Mouse (Mus musculus) midbrain, embryonic 10.5 days (tissue): ENCODE results near the gene Tep1. TPM values are rescaled to one million over a fixed set of nuclear protein-coding genes. Genes with fewer than 3 reads are reported as not detected.

ENCODE experiments used
- DNase-seq: peaks from one replicate; pipeline ENCODE4 v3.0.0-alpha.2; 2017; ENCODE audit warnings: low spot score
- H3K27ac ChIP-seq: fragments of 300-500 bp; sonication (generic); replicated peaks from 2 replicates; pipeline ENCODE4 v1.5.1; 2016; ENCODE audit warnings: mild to moderate bottlenecking
- H3K27me3 ChIP-seq: fragments of 300-500 bp; sonication (generic); 2 replicates; pipeline ENCODE4 v1.6.1; 2016; ENCODE audit warnings: low read depth, mild to moderate bottlenecking; ENCODE audit not compliant: poor library complexity, severe bottlenecking
- H3K36me3 ChIP-seq: fragments of 300-500 bp; sonication (generic); 2 replicates; pipeline ENCODE4 v1.6.1; 2016; ENCODE audit warnings: mild to moderate bottlenecking, moderate library complexity
- H3K4me1 ChIP-seq: fragments of 300-500 bp; sonication (generic); 2 replicates; pipeline ENCODE4 v1.6.1; 2016
- H3K4me3 ChIP-seq: fragments of 300-500 bp; sonication (generic); 2 replicates; pipeline ENCODE4 v1.5.1; 2016; ENCODE audit warnings: mild to moderate bottlenecking, moderate library complexity
- H3K9me3 ChIP-seq: fragments of 300-500 bp; sonication (generic); replicated peaks from 2 replicates; pipeline ENCODE4 v1.6.1; 2016; ENCODE audit warnings: mild to moderate bottlenecking
- WGBS: fragments of 180-500 bp; shearing (Covaris S2); methylation state at CpG from one replicate; pipeline ENCODE4 v1.1.7; 2016; 5-methylcytosine and 5-hydroxymethylcytosine counted together
- polyA plus RNA-seq: library from polyadenylated mRNA; unstranded; fragments of >200 nt; fragmentation: Nextera tagmentation; extraction: Ambion mirVana; gene quantifications from 2 replicates; pipeline ENCODE4 v1.2.1, GENCODE M21; 2016

The Tep1 gene
- polyA plus RNA-seq, 1 experiment from 2014 or later: 3.9 TPM

DNA sequence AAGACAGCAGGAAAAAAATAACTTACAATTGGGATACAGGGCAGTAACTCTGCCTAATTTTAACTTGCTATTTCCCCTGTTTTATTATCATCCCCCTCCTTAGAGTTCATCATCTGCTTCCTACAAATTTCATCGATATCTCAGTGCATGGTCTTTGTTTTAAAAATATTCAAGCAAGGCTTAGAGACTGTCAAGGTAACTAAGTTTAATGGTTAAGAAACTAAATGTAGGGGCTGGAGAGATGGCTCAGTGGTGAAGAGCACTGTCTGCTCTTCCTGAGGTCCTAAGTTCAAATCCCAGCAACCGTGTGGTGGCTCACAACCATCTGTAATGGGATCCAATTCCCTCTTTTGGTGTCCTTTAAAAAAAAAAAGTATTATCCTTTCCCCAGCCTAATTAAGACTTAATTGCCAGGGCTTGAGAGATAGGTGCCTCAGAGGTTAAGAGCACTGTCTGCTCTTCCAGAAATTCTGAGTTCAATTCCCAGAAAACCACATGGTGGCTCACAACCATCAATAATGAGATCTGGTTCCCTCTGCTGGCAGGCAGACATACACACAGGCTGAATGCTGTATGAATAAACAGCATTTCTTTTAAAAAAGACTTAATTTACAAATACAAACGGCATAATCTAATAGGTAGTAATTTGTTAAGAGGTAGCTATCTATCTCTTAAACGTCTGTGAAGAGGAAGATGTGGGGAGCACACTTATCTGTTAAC, 67.4 kb downstream of the Tep1 start:
- H3K36me3 ChIP-seq: no peaks in the 10 kb centered on the region
- H3K4me1 ChIP-seq: peaks cover 10% of the 10 kb centered on the region
- no peaks in the 10 kb centered on the region for H3K27me3 ChIP-seq
- no peak overlapping the region for H3K27ac ChIP-seq
- DNase-seq: no peak
- no peaks in the 10 kb centered on the region for H3K9me3 ChIP-seq
- no peak overlapping the region for H3K4me3 ChIP-seq
- 61% methylated on average over 4 of the region's 4 CpGs for WGBS

DNA sequence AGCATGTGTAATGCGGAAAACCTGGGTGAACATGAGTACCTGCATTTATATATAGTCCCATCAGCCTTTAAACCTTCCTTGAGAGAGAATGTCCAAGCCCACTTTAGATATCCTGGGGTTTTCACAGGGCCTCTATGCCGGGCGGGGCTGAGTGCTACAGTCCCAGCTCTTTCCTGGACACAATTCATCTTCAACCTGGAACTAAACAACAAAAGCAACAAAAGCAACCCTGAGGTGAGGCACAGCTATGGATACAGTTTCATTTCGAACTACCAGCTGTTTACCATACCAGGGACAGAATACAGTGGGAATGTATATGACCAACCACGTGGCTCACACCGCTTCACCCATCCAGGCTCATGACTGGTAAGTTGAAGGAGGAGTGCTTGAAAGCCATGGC, 67.9 kb downstream of the Tep1 start:
- Histone ChIP-seq H3K27me3 (no peaks in the 10 kb centered on the region), H3K4me3 (no peak overlapping the region), H3K9me3 (no peaks in the 10 kb centered on the region), H3K27ac (no peak overlapping the region), H3K36me3 (no peaks in the 10 kb centered on the region), H3K4me1 (peaks cover 10% of the 10 kb centered on the region)
- 92% methylated on average over 6 of the region's 6 CpGs for WGBS
- no peak for DNase-seq

DNA sequence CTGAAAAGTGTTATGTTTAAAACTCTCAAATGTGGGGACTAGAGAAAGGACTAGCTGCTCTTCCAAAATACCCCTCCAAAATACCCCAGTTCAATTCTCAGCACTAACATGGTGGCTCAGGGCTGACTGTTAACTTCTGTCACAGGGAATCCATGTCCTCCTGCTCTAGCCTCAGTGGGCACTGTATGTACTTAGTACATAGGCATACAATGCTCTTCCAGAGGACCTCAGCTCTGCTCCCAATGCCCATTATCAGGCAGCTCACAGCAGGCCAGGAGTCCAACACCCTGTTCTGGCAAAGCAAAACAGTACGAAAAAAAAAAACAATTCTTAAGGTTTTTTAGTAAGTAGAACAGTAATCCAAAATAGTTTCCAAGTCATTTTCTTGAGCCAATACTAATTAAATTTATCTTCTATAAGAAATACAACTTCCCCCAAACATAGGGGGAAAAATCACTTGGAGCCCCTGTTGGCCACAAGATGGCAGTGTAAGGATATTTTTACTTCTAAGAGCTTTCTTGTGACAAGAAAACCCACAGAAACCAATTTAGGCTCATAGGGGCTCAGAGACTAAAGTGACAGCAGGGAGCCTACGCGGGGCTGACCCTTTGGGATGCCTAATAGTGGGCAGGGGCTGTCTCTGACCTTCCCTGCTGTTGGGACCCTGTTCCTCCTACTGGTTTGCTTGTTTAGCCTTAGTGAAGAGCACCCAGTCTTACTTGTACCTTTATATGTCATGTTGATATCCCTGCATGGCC, 70.7 kb downstream of the Tep1 start:
- H3K4me1 ChIP-seq: peaks cover 2% of the 10 kb centered on the region; the same call in 1 of the 2 replicates
- peak; percentile 38 for DNase-seq
- WGBS: 9% methylated on average over 3 of the region's 3 CpGs
- no peak overlapping the region for H3K27ac ChIP-seq
- H3K9me3 ChIP-seq: no peaks in the 10 kb centered on the region
- no peaks in the 10 kb centered on the region for H3K36me3 ChIP-seq
- no peaks in the 10 kb centered on the region for H3K27me3 ChIP-seq
- H3K4me3 ChIP-seq: no peak overlapping the region

DNA sequence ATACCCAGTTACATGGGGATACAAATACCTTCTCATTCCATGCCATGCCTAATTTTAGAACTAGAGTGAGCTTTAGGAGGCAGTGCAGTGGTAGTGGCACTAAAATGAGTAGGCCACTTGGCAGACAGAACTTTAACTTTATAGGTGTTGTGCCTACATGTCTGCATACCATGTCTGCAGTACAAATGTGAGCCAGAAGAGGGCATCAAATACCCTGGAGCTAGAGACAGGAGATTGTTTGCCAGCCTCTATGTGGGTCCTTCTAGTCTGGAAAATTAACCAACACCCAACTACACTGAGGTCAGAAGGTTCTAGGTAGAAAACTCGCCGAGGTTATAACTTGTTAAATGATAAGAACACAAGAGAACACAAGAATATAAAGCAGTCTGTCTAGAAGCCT, 71.8 kb downstream of the Tep1 start:
- no peak overlapping the region for H3K27ac ChIP-seq
- peaks cover 2% of the 10 kb centered on the region; the same call in 1 of the 2 replicates for H3K4me1 ChIP-seq
- 68% methylated on average over 2 of the region's 2 CpGs for WGBS
- no peaks in the 10 kb centered on the region for H3K27me3 ChIP-seq
- no peaks in the 10 kb centered on the region for H3K36me3 ChIP-seq
- no peaks in the 10 kb centered on the region for H3K9me3 ChIP-seq
- DNase-seq: no peak
- H3K4me3 ChIP-seq: no peak overlapping the region

DNA sequence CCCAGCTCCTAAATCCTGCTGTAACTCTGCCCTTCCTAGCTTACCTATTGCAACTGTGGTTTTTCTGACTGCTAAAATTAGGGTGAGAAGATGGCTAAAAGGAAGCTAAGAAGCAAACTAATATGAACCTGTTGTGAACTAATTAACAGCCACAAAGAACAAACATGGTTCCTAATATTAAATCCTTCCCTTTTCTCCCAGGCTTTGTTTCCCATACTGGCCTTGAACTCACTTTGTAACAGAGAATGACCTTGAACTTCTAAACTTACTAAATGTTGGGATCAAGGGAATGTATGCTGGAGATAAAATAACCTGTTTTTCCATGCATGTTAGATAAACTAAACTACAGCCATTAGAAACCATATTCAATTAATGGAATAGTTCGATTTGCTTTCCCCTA, 73.9 kb downstream of the Tep1 start:
- H3K4me1 ChIP-seq: peaks cover 2% of the 10 kb centered on the region; the same call in 1 of the 2 replicates
- H3K36me3 ChIP-seq: no peaks in the 10 kb centered on the region
- no peak overlapping the region for H3K4me3 ChIP-seq
- H3K9me3 ChIP-seq: no peaks in the 10 kb centered on the region
- H3K27me3 ChIP-seq: no peaks in the 10 kb centered on the region
- no peak for DNase-seq
- H3K27ac ChIP-seq: no peak overlapping the region
- WGBS: 92% methylated on average over 1 of the region's 1 CpGs

DNA sequence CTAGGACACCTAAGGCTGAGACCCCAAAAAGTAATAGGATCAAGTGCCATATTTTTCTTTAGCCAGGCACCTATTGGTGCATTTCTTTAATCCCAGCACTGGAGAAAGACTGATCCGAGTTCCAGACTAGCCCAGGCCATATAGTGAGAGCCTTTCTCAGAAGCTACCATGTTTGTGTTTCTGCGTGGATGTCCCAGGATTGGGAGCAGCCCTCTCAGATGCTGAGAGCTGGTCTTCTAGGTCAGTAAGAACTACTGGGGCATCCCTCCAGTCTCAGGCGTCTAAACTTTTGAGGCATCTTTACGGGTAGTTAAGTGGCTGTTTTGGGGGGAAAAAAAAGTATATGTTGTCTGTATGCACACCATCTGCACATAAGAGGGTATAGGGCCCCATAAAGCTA, 74.4 kb downstream of the Tep1 start:
- Histone ChIP-seq H3K4me1 (peaks cover 2% of the 10 kb centered on the region; the same call in 1 of the 2 replicates), H3K4me3 (no peak overlapping the region), H3K9me3 (no peaks in the 10 kb centered on the region), H3K27ac (no peak overlapping the region), H3K36me3 (no peaks in the 10 kb centered on the region), H3K27me3 (no peaks in the 10 kb centered on the region)
- WGBS: 92% methylated on average over 4 of the region's 4 CpGs
- no peak for DNase-seq

DNA sequence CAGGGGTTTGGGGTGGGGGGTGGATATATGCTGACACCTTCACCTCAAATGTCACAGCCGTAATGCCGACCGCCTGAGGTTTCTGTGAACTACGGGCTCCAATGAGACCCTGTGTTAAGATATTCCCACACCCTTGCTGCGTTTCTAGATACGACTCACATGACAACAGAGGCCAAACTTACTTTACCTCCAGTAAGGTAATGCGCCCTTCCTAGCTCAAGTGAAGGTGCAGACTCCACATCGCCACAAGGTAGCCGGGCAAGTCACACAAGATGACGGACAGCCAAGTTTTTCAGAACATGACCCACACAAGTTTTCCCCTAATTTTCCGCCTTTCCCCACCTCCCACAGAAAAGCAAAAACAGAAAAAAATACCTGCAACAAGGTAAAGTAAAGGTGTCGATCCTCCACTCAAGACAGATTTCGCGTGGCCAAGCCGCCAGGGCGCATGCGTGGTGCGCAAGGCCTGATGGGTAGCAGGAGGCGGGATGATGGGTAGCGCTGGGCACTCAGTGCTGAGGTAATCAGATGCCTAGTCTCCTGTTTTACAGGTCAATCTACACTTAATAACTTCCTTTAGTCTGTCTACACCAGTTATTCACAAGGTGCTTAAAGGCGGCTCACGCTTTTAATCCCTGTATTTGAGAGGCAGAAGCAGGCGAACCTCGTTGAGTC, 75.0 kb downstream of the Tep1 start:
- H3K4me3 ChIP-seq: no peak overlapping the region
- WGBS: 92% methylated on average over 24 of the region's 24 CpGs
- no peaks in the 10 kb centered on the region for H3K27me3 ChIP-seq
- H3K9me3 ChIP-seq: no peaks in the 10 kb centered on the region
- H3K36me3 ChIP-seq: no peaks in the 10 kb centered on the region
- H3K4me1 ChIP-seq: peaks cover 2% of the 10 kb centered on the region; the same call in 1 of the 2 replicates
- no peak for DNase-seq
- no peak overlapping the region for H3K27ac ChIP-seq

DNA sequence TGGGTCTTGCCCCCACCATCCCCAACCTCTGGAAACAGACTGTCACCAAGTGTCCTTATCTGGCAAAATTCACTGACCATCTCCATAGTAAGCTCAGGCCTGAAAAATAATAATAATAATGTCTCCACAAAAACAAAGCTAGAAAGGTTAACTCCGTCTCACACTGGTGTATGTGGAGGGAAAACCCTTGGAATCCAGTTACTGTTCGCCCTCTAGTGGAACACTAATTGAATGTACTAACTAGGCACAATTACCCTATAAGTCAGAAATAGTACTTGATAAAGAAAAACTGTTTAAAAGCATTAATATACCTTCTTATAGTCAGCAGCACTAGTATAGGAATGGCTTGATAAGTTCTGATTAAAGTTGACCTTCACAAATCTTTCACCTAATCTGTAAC, 82.2 kb downstream of the Tep1 start:
- WGBS: 11% methylated on average over 2 of the region's 2 CpGs
- Histone ChIP-seq H3K4me1 (peaks cover 7% of the 10 kb centered on the region), H3K27ac (no peak overlapping the region), H3K9me3 (no peaks in the 10 kb centered on the region), H3K27me3 (no peaks in the 10 kb centered on the region), H3K36me3 (no peaks in the 10 kb centered on the region), H3K4me3 (no peak overlapping the region)
- no peak for DNase-seq

DNA sequence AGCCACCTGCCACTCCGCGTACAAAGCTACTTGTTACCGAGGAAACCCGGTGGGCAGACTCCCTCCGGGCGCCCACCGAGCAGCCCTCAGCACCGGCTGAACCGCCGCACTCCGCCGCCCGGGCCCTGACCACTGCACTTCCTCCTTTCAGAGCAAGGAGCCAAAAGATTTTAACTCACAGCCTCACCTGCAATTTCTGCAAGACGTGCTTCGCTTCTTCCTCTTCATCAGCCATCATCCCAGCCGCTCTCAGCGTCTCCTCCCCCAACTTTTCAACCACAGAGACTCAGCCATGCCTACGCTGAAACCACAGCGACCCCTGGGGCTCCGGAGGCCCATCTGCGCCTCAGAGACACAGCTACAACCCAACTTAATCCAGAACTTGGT, 85.1 kb downstream of the Tep1 start, which contains the start of gene Ttc5:
Ttc5 (minus strand) TSS at position 269 of the 387 bp plus-strand sequence.
- Histone ChIP-seq H3K4me3 (peak within 1 kb of the TSS; percentile 80), H3K9me3 (no peaks in the 10 kb centered on the region), H3K4me1 (peaks cover 7% of the 10 kb centered on the region), H3K27ac (peak within 1 kb of the TSS; percentile 94), H3K36me3 (peaks cover 21% of the 10 kb centered on the region), H3K27me3 (no peaks in the 10 kb centered on the region)
- DNase-seq: peak; percentile 92
- under 1% methylated on average over 21 of the region's 21 CpGs for WGBS

DNA sequence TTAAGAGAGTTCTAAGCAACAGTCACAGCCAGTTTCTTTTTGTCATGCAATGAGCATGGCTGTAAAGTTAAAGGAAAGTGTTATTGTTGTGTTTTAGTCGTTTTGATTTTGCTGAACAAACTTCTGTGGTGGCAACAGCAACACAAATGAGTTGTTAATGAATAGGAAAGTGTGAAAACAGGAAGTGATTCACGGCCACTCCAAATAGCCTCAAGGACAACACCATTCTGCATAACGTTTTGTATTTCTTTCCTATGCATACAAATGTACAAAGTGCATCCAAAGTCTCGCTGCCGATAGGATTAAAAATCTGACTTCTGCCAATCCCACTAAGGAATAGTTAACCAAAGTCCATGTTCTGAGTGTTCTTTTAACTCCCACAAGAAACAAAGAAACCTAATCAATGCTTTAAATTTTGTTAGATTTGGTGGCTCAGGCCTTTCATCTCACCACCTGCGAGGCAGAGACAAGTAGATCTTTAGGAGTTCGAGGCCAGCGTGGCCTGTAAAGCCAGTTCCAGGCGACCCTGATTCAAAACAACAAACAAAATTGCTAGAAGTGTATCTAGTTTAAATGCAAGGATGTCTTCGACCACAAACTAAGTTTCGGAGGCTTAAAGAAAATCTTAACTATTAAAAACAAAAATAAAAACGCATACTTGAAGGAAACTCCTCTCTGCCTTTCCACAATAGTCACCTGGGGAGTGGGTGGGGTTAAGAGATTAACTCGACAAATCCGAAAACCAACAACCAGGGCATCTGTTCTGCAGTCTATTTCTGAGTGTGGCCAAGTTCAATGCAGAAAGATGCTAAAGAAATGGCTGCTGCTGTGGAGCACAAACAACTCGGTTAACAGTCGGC, 85.7 kb downstream of the Tep1 start:
- H3K4me3 ChIP-seq: peak overlapping the region; percentile 80
- no peaks in the 10 kb centered on the region for H3K9me3 ChIP-seq
- peaks cover 7% of the 10 kb centered on the region for H3K4me1 ChIP-seq
- WGBS: 31% methylated on average over 16 of the region's 16 CpGs
- no peak for DNase-seq
- H3K27me3 ChIP-seq: no peaks in the 10 kb centered on the region
- H3K36me3 ChIP-seq: peaks cover 27% of the 10 kb centered on the region
- H3K27ac ChIP-seq: peak overlapping the region; percentile 94

DNA sequence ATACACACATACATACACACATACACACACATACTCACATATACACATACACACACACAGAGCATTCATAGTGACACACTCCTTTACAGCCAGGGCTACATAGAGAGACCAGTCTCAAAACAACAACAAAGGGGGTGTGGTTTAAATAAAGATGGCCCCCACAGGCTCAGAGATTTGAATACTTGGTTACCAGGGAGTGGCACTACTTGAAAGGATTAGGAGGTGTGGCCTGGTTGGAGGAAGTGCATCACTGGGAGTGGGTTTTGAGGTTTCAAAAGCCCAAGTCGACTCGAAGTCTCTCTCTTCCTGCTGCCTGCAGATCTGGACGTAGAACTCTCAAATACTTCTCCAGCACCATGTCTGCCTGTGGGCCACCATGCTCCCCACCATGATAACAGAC, 88.2 kb downstream of the Tep1 start:
- 93% methylated on average over 3 of the region's 3 CpGs for WGBS
- peaks cover 7% of the 10 kb centered on the region for H3K4me1 ChIP-seq
- no peaks in the 10 kb centered on the region for H3K27me3 ChIP-seq
- no peaks in the 10 kb centered on the region for H3K9me3 ChIP-seq
- H3K36me3 ChIP-seq: peaks cover 42% of the 10 kb centered on the region
- no peak for DNase-seq
- no peak overlapping the region for H3K4me3 ChIP-seq
- H3K27ac ChIP-seq: no peak overlapping the region
